Mouse (Mus musculus): Measurements from ENCODE around the gene Foxp4. TPM values are rescaled to one million over a fixed set of nuclear protein-coding genes. Genes with fewer than 3 reads are reported as not detected.

Foxp4 gene
- polyA plus RNA-seq, 1 experiment from 2014 or later = 9.0 TPM

DNA sequence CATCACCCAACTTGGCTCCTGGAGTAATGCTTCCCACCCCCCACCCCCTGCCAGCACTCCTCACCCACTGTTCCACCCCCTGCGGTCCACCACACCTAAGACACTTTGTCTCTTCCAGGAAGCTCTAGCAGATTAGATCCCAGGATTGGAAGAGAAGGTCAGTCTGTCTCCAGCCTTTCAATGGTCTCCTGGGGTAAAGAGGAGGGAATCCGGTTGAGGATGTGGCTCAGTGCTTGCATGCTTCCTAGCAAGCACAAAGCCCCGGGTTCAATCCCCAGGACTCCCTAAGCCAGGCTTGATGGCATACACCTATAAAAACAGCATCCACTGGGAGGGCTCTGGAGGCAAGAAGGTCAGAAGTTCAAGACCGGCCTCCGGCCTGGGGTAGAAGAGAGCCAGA is 26.4 kb upstream of the Foxp4 start:
- ATAC-seq (ENCODE audit: extremely low read depth, insufficient number of reproducible peaks, low FRiP score, low TSS enrichment) = no peak
- WGBS = 84% methylated on average over 5 of the region's 5 CpGs

DNA sequence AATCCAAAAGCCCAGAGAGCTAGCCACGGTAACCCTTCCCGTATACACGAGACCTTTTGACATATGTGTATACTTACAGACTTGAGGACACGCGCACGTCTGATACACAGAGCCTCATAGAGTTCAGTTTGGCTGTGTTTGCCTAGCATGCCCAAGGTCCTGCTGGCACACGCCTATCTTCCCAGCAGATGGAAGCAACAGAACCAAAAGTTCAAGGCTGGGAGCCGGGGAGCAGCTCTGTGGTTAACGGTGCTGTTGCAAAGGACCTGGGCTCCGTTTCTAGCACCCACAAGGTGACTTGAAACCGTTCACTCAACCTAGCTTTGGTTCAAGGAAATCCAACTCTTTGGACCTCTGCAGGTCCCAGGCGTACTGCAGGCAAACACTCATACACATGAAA is 25.0 kb upstream of the Foxp4 start:
- ATAC-seq (ENCODE audit: extremely low read depth, insufficient number of reproducible peaks, low FRiP score, low TSS enrichment) = no peak
- Histone ChIP-seq H3K27ac (replicated peaks) (no peak overlapping the region), H3K9ac (no peak overlapping the region), H3K27me3 (replicated peaks) (peaks cover 6% of the 10 kb centered on the region), H3K9me3 (no peaks in the 10 kb centered on the region), H3K4me2 (no peak overlapping the region), H3K4me3 (no peak overlapping the region), H3K36me3 (no peaks in the 10 kb centered on the region), H3K4me1 (peaks cover 29% of the 10 kb centered on the region)
- WGBS = 89% methylated on average over 12 of the region's 12 CpGs

More for the DNA sequence above, 26.4 kb upstream of the Foxp4 start:
- peaks cover 42% of the 10 kb centered on the region for H3K4me1 ChIP-seq
- H3K9me3 ChIP-seq = no peaks in the 10 kb centered on the region
- H3K27me3 ChIP-seq (replicated peaks) = peaks cover 6% of the 10 kb centered on the region
- no peaks in the 10 kb centered on the region for H3K36me3 ChIP-seq
- H3K27ac ChIP-seq (replicated peaks) = no peak overlapping the region
- no peak overlapping the region for H3K4me2 ChIP-seq
- no peak overlapping the region for H3K4me3 ChIP-seq
- H3K9ac ChIP-seq = no peak overlapping the region

DNA sequence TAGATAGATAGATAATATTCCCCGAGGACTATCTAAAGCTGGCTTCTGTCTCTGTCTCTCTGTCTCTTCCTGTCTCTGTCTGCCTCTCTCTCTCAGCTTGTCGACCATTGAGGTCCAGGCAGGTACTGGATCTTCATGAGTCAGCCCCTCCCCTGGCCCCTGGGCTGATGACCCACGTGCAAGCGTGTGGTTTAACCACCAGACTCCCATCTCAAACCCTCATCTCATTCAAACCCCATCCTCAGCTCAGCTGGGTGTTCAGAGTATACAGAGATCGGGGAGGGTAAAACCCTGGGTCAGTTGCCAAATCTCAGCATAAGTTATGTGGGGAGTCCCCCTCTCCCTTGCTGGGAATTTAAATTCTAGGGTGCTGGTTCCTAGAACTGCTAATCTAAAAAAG is 24.3 kb upstream of the Foxp4 start:
- Histone ChIP-seq H3K9ac (no peak overlapping the region), H3K9me3 (no peaks in the 10 kb centered on the region), H3K27ac (replicated peaks) (no peak overlapping the region), H3K4me1 (peaks cover 28% of the 10 kb centered on the region), H3K27me3 (replicated peaks) (peaks cover 6% of the 10 kb centered on the region), H3K4me3 (no peak overlapping the region), H3K4me2 (no peak overlapping the region), H3K36me3 (no peaks in the 10 kb centered on the region)
- no peak for ATAC-seq (ENCODE audit: extremely low read depth, insufficient number of reproducible peaks, low FRiP score, low TSS enrichment)
- 81% methylated on average over 5 of the region's 5 CpGs for WGBS

DNA sequence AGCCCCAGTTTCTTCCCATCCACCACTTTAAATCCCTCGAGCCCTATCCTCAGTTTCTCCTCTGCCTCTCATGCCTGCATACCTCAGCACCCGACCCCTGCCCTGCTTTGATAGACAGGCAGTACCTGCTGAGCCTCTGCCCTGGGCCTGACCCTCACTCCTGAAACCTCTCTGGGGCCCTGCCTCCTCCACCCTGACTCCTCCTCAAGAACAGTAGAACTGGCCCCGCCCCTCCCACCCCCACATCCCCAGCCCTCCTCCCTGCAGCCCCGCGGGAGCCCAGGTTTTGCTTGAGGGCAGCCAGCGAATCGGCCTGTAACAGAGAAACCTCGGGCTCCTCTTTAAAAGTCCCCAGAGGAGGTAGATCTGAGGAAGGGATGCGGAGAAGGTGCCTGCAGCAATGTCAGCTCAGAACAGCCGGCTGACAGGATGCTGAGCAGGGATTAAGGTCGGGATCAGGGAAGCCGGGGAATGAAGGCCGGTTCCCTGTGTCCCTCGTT is 22.5 kb upstream of the Foxp4 start:
- Histone ChIP-seq H3K9ac (peak overlapping the region; percentile 41), H3K27ac (replicated peaks) (no peak overlapping the region), H3K4me1 (peaks cover 18% of the 10 kb centered on the region; the same call in 1 of the 2 replicates), H3K4me3 (peak overlapping the region; percentile 3; the same call in 1 of the 2 replicates), H3K36me3 (no peaks in the 10 kb centered on the region), H3K4me2 (peak overlapping the region; percentile 43), H3K9me3 (no peaks in the 10 kb centered on the region), H3K27me3 (replicated peaks) (peaks cover 4% of the 10 kb centered on the region)
- no peak for ATAC-seq (ENCODE audit: extremely low read depth, insufficient number of reproducible peaks, low FRiP score, low TSS enrichment)
- WGBS = 8% methylated on average over 14 of the region's 14 CpGs

DNA sequence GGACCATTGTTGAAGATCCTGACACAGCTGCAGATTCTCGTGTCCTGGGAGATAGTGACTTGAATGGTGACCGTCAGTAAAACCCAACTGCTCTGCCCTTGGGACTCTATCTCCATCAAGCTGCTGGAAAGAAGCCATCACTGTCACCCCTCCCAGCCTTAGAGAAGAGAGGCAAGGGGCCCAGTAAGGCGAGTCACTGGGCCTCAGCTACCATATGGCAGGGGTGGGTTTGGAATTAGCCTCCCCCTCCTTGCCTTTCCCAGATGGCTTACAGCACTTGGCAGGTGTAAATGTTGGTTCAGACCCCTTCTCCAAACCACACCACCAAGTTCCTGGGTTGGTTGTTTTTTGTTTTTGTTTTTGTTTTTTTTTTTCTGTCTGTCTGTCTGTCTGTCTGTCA is 21.7 kb upstream of the Foxp4 start:
- Histone ChIP-seq H3K9ac (no peak overlapping the region), H3K27ac (replicated peaks) (no peak overlapping the region), H3K4me2 (no peak overlapping the region), H3K9me3 (no peaks in the 10 kb centered on the region), H3K4me1 (peaks cover 16% of the 10 kb centered on the region; the same call in 1 of the 2 replicates), H3K4me3 (no peak overlapping the region), H3K27me3 (replicated peaks) (no peaks in the 10 kb centered on the region; the same call in none of the 2 replicates), H3K36me3 (no peaks in the 10 kb centered on the region)
- WGBS = 57% methylated on average over 3 of the region's 3 CpGs
- no peak for ATAC-seq (ENCODE audit: extremely low read depth, insufficient number of reproducible peaks, low FRiP score, low TSS enrichment)

DNA sequence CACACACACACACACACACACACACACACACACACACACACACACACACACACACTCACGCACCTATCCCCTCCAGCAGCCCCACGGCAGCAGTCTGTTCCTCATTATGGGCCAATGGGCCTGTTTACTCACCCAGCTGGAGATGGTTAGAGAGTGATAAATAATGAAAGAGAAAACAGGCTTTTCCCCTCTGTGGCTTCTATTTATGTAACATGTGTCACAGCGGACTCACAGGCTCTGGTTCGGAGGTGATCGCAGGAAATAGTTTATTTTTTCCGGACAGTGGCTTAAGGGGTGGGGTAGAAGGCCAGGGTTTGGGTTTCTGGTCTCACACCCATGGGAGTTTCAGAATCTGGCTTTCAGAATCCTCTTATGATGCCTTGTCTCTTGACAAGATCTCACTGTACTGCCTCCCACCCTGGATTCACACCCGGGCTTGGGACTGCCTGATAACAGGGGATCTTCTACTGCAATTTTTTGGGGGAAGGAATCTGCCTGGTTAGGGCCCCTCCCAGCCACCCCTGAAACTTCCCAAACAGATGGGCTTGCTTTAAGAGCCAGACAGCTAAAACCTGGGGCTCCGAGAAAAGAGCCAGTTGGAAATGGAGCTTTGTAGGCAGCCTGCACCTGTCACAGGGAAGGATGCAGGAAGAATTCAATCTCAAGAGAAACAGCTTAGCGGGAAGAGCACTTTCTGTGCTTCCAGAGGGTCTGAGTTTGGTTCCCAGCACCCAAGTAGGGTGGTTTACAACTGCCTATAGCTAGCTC is 18.8 kb upstream of the Foxp4 start:
- no peak overlapping the region for H3K27ac ChIP-seq (replicated peaks)
- 43% methylated on average over 9 of the region's 9 CpGs for WGBS
- peaks cover 24% of the 10 kb centered on the region for H3K4me1 ChIP-seq
- no peaks in the 10 kb centered on the region for H3K36me3 ChIP-seq
- H3K9me3 ChIP-seq = no peaks in the 10 kb centered on the region
- no peak overlapping the region for H3K4me3 ChIP-seq
- no peak overlapping the region for H3K4me2 ChIP-seq
- no peak overlapping the region for H3K9ac ChIP-seq
- no peaks in the 10 kb centered on the region; the same call in 1 of the 2 replicates for H3K27me3 ChIP-seq (replicated peaks)
- ATAC-seq (ENCODE audit: extremely low read depth, insufficient number of reproducible peaks, low FRiP score, low TSS enrichment) = no peak

DNA sequence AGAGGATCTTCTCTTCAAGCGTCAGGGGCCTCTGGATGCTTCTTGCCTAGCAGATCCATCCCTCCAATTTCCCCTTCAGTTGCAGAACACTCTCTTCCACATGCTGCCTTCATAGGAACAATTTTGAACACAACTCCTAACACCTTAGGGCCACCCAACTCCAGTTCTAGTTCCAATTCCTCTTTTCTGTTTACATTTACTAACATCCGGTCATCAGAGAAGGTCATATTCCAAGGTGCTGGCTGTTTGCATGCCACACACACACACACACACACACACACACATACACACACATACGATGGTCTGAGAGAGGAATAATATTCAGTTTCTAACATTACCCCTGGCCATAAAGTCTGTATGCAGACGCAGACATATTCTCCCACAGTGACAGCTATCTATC is 17.6 kb upstream of the Foxp4 start:
- Histone ChIP-seq H3K27me3 (replicated peaks) (no peaks in the 10 kb centered on the region; the same call in 1 of the 2 replicates), H3K36me3 (no peaks in the 10 kb centered on the region), H3K4me1 (peaks cover 25% of the 10 kb centered on the region), H3K4me2 (no peak overlapping the region), H3K9me3 (no peaks in the 10 kb centered on the region), H3K9ac (no peak overlapping the region), H3K27ac (replicated peaks) (no peak overlapping the region), H3K4me3 (no peak overlapping the region)
- 81% methylated on average over 4 of the region's 4 CpGs for WGBS
- ATAC-seq (ENCODE audit: extremely low read depth, insufficient number of reproducible peaks, low FRiP score, low TSS enrichment) = no peak

DNA sequence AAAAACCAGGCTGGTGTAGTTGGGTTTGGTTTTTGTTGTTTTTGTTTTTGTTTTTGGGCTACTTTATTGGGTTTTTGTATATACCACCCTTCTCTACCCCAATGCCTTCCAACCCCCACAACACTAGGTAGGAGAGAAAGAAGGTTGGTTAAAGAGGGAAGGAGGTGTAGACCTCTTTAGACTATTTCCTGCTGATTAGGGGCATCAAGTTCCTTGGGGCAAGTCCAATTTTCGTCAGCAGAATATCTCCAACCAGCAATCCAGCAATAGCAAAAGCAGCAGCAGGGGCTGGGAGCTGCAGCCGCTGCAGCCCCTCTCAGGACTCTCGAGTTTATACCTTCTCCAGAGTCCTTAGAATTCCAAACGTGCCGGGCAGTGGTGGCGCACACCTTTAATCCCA is 14.4 kb upstream of the Foxp4 start:
- Histone ChIP-seq H3K4me3 (no peak overlapping the region), H3K9ac (no peak overlapping the region), H3K27ac (replicated peaks) (no peak overlapping the region), H3K4me1 (peaks cover 19% of the 10 kb centered on the region), H3K9me3 (no peaks in the 10 kb centered on the region), H3K4me2 (no peak overlapping the region), H3K27me3 (replicated peaks) (no peaks in the 10 kb centered on the region), H3K36me3 (no peaks in the 10 kb centered on the region)
- no peak for ATAC-seq (ENCODE audit: extremely low read depth, insufficient number of reproducible peaks, low FRiP score, low TSS enrichment)
- 52% methylated on average over 6 of the region's 6 CpGs for WGBS

DNA sequence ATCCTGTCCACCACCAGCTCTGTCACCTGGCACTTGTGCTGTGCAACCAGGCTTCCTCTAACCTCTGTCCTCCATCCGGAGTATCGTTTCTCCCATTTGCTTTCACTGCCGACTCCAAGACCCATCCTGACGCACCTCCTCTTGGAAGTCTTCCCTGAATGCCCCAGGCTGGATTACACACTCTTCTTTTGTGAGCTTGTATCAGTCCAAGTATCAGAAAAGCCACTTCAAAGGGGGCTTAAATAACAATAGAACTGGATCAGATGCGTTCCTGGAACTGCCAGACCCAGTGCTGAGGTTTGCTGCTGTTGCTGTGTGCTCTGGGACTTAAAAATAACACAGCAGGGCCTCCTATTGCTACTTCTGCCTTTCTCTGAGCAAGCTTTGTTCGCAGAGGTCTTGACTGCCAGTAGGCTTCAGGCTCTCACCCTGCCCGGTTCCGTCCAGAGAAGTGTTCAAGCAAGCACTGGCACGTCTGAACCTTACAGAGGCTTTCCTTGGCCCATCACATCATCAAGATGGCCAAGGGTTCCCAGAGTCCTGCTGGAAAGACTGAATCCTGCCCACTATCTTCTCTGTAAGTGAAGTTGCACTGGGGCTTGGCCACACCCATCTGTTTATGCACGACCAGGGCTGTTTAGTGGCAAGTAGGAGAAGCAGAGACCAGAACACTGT is 13.6 kb upstream of the Foxp4 start:
- no peak overlapping the region for H3K9ac ChIP-seq
- H3K4me3 ChIP-seq = no peak overlapping the region
- H3K4me2 ChIP-seq = no peak overlapping the region
- no peaks in the 10 kb centered on the region for H3K36me3 ChIP-seq
- ATAC-seq (ENCODE audit: extremely low read depth, insufficient number of reproducible peaks, low FRiP score, low TSS enrichment) = no peak; the same call in 1 of the 2 replicates
- H3K9me3 ChIP-seq = no peaks in the 10 kb centered on the region
- H3K27me3 ChIP-seq (replicated peaks) = no peaks in the 10 kb centered on the region
- WGBS = 38% methylated on average over 10 of the region's 10 CpGs
- H3K27ac ChIP-seq (replicated peaks) = no peak overlapping the region
- H3K4me1 ChIP-seq = peaks cover 15% of the 10 kb centered on the region

DNA sequence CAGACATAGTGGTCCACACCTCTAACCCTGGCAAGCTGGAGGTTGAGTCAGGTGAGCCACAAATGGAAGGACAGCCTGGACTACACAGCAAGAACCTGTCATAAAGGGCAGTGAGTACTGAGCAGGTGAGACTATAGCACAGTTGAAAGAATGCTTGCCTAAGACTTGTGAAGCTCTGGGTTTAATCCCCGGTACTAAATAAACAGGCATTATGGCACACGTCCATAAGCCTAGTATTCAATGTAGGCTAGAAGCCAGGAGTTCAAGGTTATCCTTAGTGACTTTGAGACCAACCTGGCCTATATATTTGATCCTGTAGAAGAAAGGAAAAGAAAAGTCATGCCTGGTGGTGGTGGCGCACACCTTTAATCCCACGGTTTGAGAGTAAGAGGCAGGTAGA is 12.1 kb upstream of the Foxp4 start:
- WGBS = 82% methylated on average over 4 of the region's 4 CpGs
- H3K27me3 ChIP-seq (replicated peaks) = no peaks in the 10 kb centered on the region
- no peaks in the 10 kb centered on the region for H3K9me3 ChIP-seq
- no peak overlapping the region for H3K4me2 ChIP-seq
- H3K4me1 ChIP-seq = peaks cover 14% of the 10 kb centered on the region
- no peak overlapping the region for H3K4me3 ChIP-seq
- no peak overlapping the region for H3K9ac ChIP-seq
- no peak for ATAC-seq (ENCODE audit: extremely low read depth, insufficient number of reproducible peaks, low FRiP score, low TSS enrichment)
- H3K27ac ChIP-seq (replicated peaks) = no peak overlapping the region
- H3K36me3 ChIP-seq = no peaks in the 10 kb centered on the region

DNA sequence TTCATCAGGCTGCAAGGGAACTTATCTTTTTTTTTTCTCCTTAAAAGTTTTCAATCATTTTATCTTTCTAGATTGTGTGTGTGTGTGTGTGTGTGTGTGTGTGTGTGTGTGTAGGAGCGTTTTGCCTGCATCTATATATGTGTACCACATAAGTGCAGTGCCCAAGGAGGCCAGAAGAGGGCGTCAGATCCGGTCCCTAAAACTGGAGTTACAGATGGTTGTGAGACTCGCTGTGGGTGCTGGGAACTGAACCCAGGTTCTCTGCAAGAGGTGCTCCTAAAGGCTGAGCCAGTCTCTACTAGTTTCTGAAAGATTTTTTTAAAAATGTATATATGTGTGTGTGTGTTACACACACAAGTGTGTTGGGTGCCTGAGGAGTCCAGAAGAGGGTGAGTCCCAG is 5.0 kb upstream of the Foxp4 start:
- H3K27me3 ChIP-seq (replicated peaks) = no peaks in the 10 kb centered on the region

More for the DNA sequence above, 5.0 kb upstream of the Foxp4 start:
- no peaks in the 10 kb centered on the region for H3K9me3 ChIP-seq
- 86% methylated on average over 4 of the region's 4 CpGs for WGBS
- H3K4me1 ChIP-seq = peaks cover 18% of the 10 kb centered on the region
- no peak overlapping the region for H3K9ac ChIP-seq
- no peak overlapping the region for H3K27ac ChIP-seq (replicated peaks)
- no peak overlapping the region for H3K4me3 ChIP-seq
- no peak overlapping the region for H3K4me2 ChIP-seq
- no peak for ATAC-seq (ENCODE audit: extremely low read depth, insufficient number of reproducible peaks, low FRiP score, low TSS enrichment)
- no peaks in the 10 kb centered on the region for H3K36me3 ChIP-seq
